Mouse (Mus musculus) neural tube, embryonic 12.5 days (tissue): ENCODE data around the gene Ccdc13. TPM values are rescaled to one million over a fixed set of nuclear protein-coding genes. Genes with fewer than 3 reads are reported as not detected.
A peak's percentile ranks its signal among the peaks of the same experiment; 100 is the strongest.

Source experiments
- ATAC-seq: fragments of 200-750 bp; cut with Nextera tagmentation; 2 replicates; pipeline ENCODE4 v1.8.0; 2017; ENCODE audit warnings: low read depth, mild to moderate bottlenecking, moderate TSS enrichment, moderate library complexity; ENCODE audit not compliant: low FRiP score
- H3K27ac ChIP-seq: fragments of 300-500 bp; sonication (generic); 2 replicates; pipeline ENCODE4 v1.5.1; 2016
- H3K27me3 ChIP-seq: fragments of 300-500 bp; sonication (generic); replicated peaks from 2 replicates; pipeline ENCODE4 v1.6.1; 2016; ENCODE audit warnings: mild to moderate bottlenecking
- H3K36me3 ChIP-seq: fragments of 300-500 bp; sonication (generic); 2 replicates; pipeline ENCODE4 v1.6.1; 2016; ENCODE audit warnings: mild to moderate bottlenecking
- H3K4me1 ChIP-seq: fragments of 300-500 bp; sonication (generic); 2 replicates; pipeline ENCODE4 v1.6.1; 2016
- H3K4me2 ChIP-seq: fragments of 300-500 bp; sonication (generic); replicated peaks from 2 replicates; pipeline ENCODE4 v1.6.1; 2016; ENCODE audit warnings: mild to moderate bottlenecking
- H3K4me3 ChIP-seq: fragments of 300-500 bp; sonication (generic); 2 replicates; pipeline ENCODE4 v1.5.1; 2016
- H3K9ac ChIP-seq: fragments of 300-500 bp; sonication (generic); 2 replicates; pipeline ENCODE4 v1.6.1; 2016; ENCODE audit warnings: mild to moderate bottlenecking
- H3K9me3 ChIP-seq: fragments of 300-500 bp; sonication (generic); 2 replicates; pipeline ENCODE4 v1.6.1; 2016; ENCODE audit warnings: mild to moderate bottlenecking
- WGBS: fragments of 180-500 bp; shearing (Covaris S2); methylation state at CpG from one replicate; pipeline ENCODE4 v1.1.7; 2016; 5-methylcytosine and 5-hydroxymethylcytosine counted together
- polyA plus RNA-seq: library from polyadenylated mRNA; unstranded; fragments of >200 nt; fragmentation: Nextera tagmentation; extraction: Ambion mirVana; gene quantifications from 2 replicates; pipeline ENCODE4 v1.2.1, GENCODE M21; 2016

Gene Ccdc13
- polyA plus RNA-seq, 1 experiment from 2014 or later, result 4.0 TPM

- ATAC-seq, result no peak
- no peak within 1 kb of the TSS for H3K9ac ChIP-seq
- H3K4me3 ChIP-seq, result no peak within 1 kb of the TSS
- no peaks in the 10 kb centered on the region for H3K36me3 ChIP-seq
- no peak within 1 kb of the TSS for H3K4me2 ChIP-seq
- 0 out of 2 replicates have a peak, but pooled peaks cover 5% of the 10 kb centered on the region for H3K4me1 ChIP-seq
- 53% methylated on average over 24 of the region's 24 CpGs for WGBS
- no peaks in the 10 kb centered on the region for H3K27me3 ChIP-seq
- H3K27ac ChIP-seq, result no peak within 1 kb of the TSS
- no peaks in the 10 kb centered on the region for H3K9me3 ChIP-seq
Observed at GRCm38 (mm10) chr9:121791757-121792521, 47.3 kb downstream of the Ccdc13 start, which contains the start of gene Hhatl. TSS of gene Hhatl (minus strand) at chr9:121792507.

GRCm38 (mm10) chr9:121791206-121791605 is 48.1 kb downstream of the Ccdc13 start:
- no peak overlapping the region for H3K9ac ChIP-seq
- H3K4me1 ChIP-seq, result 0 out of 2 replicates have a peak, but pooled peaks cover 5% of the 10 kb centered on the region
- no peak overlapping the region for H3K27ac ChIP-seq
- no peak overlapping the region for H3K4me2 ChIP-seq
- H3K27me3 ChIP-seq, result no peaks in the 10 kb centered on the region
- H3K4me3 ChIP-seq, result no peak overlapping the region
- ATAC-seq, result no peak
- H3K9me3 ChIP-seq, result no peaks in the 10 kb centered on the region
- H3K36me3 ChIP-seq, result no peaks in the 10 kb centered on the region
- WGBS, result 15% methylated on average over 5 of the region's 5 CpGs

GRCm38 (mm10) chr9:121786359-121786758 is 52.9 kb downstream of the Ccdc13 start:
- Histone ChIP-seq H3K4me2 (no peak overlapping the region), H3K9ac (no peak overlapping the region), H3K4me1 (0 out of 2 replicates have a peak, but pooled peaks cover 3% of the 10 kb centered on the region), H3K27ac (no peak overlapping the region), H3K4me3 (no peak overlapping the region), H3K9me3 (no peaks in the 10 kb centered on the region), H3K27me3 (no peaks in the 10 kb centered on the region), H3K36me3 (no peaks in the 10 kb centered on the region)
- no peak for ATAC-seq
- 77% methylated on average over 2 of the region's 2 CpGs for WGBS

- WGBS, result 84% methylated on average over 8 of the region's 8 CpGs
- no peak overlapping the region for H3K4me2 ChIP-seq
- no peaks in the 10 kb centered on the region for H3K36me3 ChIP-seq
- H3K27ac ChIP-seq, result no peak overlapping the region
- H3K4me3 ChIP-seq, result no peak overlapping the region
- no peak overlapping the region for H3K9ac ChIP-seq
- ATAC-seq, result no peak
- H3K4me1 ChIP-seq, result 0 out of 2 replicates have a peak, but pooled peaks cover 3% of the 10 kb centered on the region
- no peaks in the 10 kb centered on the region for H3K9me3 ChIP-seq
- peaks cover 3% of the 10 kb centered on the region for H3K27me3 ChIP-seq
Observed at GRCm38 (mm10) chr9:121785261-121785660, 54.0 kb downstream of the Ccdc13 start.

GRCm38 (mm10) chr9:121784801-121785200 is 54.5 kb downstream of the Ccdc13 start:
- no peak for ATAC-seq
- Histone ChIP-seq H3K27ac (no peak overlapping the region), H3K4me3 (no peak overlapping the region), H3K36me3 (no peaks in the 10 kb centered on the region), H3K9ac (no peak overlapping the region), H3K4me1 (0 out of 2 replicates have a peak, but pooled peaks cover 3% of the 10 kb centered on the region), H3K9me3 (no peaks in the 10 kb centered on the region), H3K4me2 (no peak overlapping the region), H3K27me3 (peaks cover 8% of the 10 kb centered on the region)
- 88% methylated on average over 12 of the region's 12 CpGs for WGBS

GRCm38 (mm10) chr9:121778066-121778624 is 61.1 kb downstream of the Ccdc13 start:
- H3K4me2 ChIP-seq, result peak overlapping the region; percentile 60
- H3K4me3 ChIP-seq, result peak overlapping the region; percentile 21
- H3K36me3 ChIP-seq, result no peaks in the 10 kb centered on the region
- 16% methylated on average over 54 of the region's 54 CpGs for WGBS
- H3K9me3 ChIP-seq, result no peaks in the 10 kb centered on the region
- H3K27me3 ChIP-seq, result peaks cover 50% of the 10 kb centered on the region
- H3K9ac ChIP-seq, result no peak overlapping the region
- peak; percentile 37; the same call in 1 of the 2 replicates for ATAC-seq
- H3K4me1 ChIP-seq, result peaks cover 12% of the 10 kb centered on the region; the same call in 1 of the 2 replicates
- no peak overlapping the region for H3K27ac ChIP-seq

GRCm38 (mm10) chr9:121777484-121778065 is 61.7 kb downstream of the Ccdc13 start, which contains the start of gene Klhl40:
TSS of gene Klhl40 (plus strand) at chr9:121777607.
- H3K4me1 ChIP-seq, result peaks cover 12% of the 10 kb centered on the region; the same call in 1 of the 2 replicates
- 19% methylated on average over 30 of the region's 30 CpGs for WGBS
- no peak within 1 kb of the TSS for H3K27ac ChIP-seq
- peaks cover 50% of the 10 kb centered on the region for H3K27me3 ChIP-seq
- no peak within 1 kb of the TSS for H3K9ac ChIP-seq
- no peaks in the 10 kb centered on the region for H3K9me3 ChIP-seq
- H3K36me3 ChIP-seq, result no peaks in the 10 kb centered on the region
- 0 out of 2 replicates have a peak, but pooled peaks have one; percentile 33 for ATAC-seq
- peak within 1 kb of the TSS; percentile 21 for H3K4me3 ChIP-seq
- peak within 1 kb of the TSS; percentile 60 for H3K4me2 ChIP-seq

- Histone ChIP-seq H3K27ac (no peak overlapping the region), H3K36me3 (no peaks in the 10 kb centered on the region), H3K9ac (no peak overlapping the region), H3K4me3 (no peak overlapping the region), H3K9me3 (no peaks in the 10 kb centered on the region), H3K4me2 (no peak overlapping the region), H3K27me3 (peaks cover 50% of the 10 kb centered on the region), H3K4me1 (peaks cover 12% of the 10 kb centered on the region; the same call in 1 of the 2 replicates)
- ATAC-seq, result no peak
- 84% methylated on average over 7 of the region's 7 CpGs for WGBS
Observed at GRCm38 (mm10) chr9:121776511-121776910, 62.8 kb downstream of the Ccdc13 start.

GRCm38 (mm10) chr9:121775951-121776350 is 63.3 kb downstream of the Ccdc13 start:
- 83% methylated on average over 10 of the region's 10 CpGs for WGBS
- H3K9me3 ChIP-seq, result no peaks in the 10 kb centered on the region
- ATAC-seq, result no peak
- H3K4me3 ChIP-seq, result no peak overlapping the region
- no peak overlapping the region for H3K9ac ChIP-seq
- no peaks in the 10 kb centered on the region for H3K36me3 ChIP-seq
- peaks cover 50% of the 10 kb centered on the region for H3K27me3 ChIP-seq
- no peak overlapping the region for H3K27ac ChIP-seq
- no peak overlapping the region for H3K4me2 ChIP-seq
- peaks cover 12% of the 10 kb centered on the region; the same call in 1 of the 2 replicates for H3K4me1 ChIP-seq

- Histone ChIP-seq H3K4me2 (no peak overlapping the region), H3K36me3 (peaks cover 17% of the 10 kb centered on the region), H3K9ac (no peak overlapping the region), H3K4me1 (0 out of 2 replicates have a peak, but pooled peaks cover under 1% of the 10 kb centered on the region), H3K27me3 (peaks cover 19% of the 10 kb centered on the region), H3K9me3 (no peaks in the 10 kb centered on the region), H3K4me3 (no peak overlapping the region), H3K27ac (no peak overlapping the region)
- 75% methylated on average over 5 of the region's 5 CpGs for WGBS
- no peak for ATAC-seq
Observed at GRCm38 (mm10) chr9:121772412-121772811, 66.8 kb downstream of the Ccdc13 start.

- no peak overlapping the region for H3K9ac ChIP-seq
- H3K4me2 ChIP-seq, result no peak overlapping the region
- no peaks in the 10 kb centered on the region for H3K9me3 ChIP-seq
- peaks cover 68% of the 10 kb centered on the region for H3K36me3 ChIP-seq
- H3K27me3 ChIP-seq, result no peaks in the 10 kb centered on the region
- peaks cover 19% of the 10 kb centered on the region for H3K4me1 ChIP-seq
- ATAC-seq, result no peak
- WGBS, result 95% methylated on average over 16 of the region's 16 CpGs
- H3K4me3 ChIP-seq, result no peak overlapping the region
- H3K27ac ChIP-seq, result no peak overlapping the region
Observed at GRCm38 (mm10) chr9:121765166-121765855, 74.0 kb downstream of the Ccdc13 start.
